Mouse (Mus musculus): ENCODE results near the gene Dysf. TPM values are rescaled to one million over a fixed set of nuclear protein-coding genes. Genes with fewer than 3 reads are reported as not detected.

Gene Dysf
- polyA plus RNA-seq, 1 experiment from 2014 or later: 13.5 TPM

DNA sequence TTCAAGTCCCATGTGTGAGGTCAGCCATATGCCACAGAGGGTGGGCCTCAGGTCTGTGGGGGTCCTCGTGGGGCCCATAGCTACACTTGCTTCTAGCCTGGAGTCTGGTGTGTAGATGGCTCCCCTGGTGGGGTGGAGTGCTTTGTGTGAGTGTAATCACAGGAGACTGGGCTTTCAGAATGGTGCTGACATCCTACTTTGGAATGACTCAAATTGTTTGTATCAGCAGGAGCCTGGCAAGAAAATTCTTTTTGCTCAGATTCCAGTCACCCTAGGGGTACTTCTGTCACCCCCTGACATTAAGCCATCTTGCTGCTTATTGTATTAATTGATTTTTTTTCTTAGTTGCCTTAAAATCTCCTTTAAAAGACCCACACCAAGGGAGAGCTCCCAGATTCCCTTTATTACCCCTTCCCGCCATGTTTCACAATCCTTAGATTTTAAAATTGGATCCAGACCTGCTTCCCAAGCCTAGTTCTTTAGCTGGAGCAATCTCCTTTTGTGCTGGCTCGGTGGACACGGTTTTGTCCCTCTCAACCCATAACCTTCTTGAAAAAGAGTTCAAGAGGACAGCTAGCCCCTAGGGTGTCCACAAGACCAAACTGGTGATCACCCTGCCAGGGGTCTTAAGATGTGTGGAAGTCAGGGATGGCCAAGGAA is 237.8 kb downstream of the Dysf start:
- Histone ChIP-seq H3K4me1 (ENCODE audit: insufficient read depth) (no peaks in the 10 kb centered on the region), H3K9ac (no peak overlapping the region), H3K4me2 (no peak overlapping the region), H3K4me3 (ENCODE audit: low read depth, low read length) (no peak overlapping the region), H3K27ac (ENCODE audit: low read depth) (no peak overlapping the region), H3K36me3 (ENCODE audit: insufficient read depth) (no peaks in the 10 kb centered on the region), H3K9me3 (ENCODE audit: low read depth, low read length) (no peaks in the 10 kb centered on the region), H3K27me3 (ENCODE audit: insufficient read depth, low read length) (no peaks in the 10 kb centered on the region)
- WGBS: 83% methylated on average over 4 of the region's 4 CpGs
- DNase-seq: no peak
- TF ChIP-seq CTCF (IDR thresholded peaks at IDR 0.05; ENCODE audit: low read depth): no peak
- ATAC-seq (ENCODE audit: insufficient read depth): no peak

DNA sequence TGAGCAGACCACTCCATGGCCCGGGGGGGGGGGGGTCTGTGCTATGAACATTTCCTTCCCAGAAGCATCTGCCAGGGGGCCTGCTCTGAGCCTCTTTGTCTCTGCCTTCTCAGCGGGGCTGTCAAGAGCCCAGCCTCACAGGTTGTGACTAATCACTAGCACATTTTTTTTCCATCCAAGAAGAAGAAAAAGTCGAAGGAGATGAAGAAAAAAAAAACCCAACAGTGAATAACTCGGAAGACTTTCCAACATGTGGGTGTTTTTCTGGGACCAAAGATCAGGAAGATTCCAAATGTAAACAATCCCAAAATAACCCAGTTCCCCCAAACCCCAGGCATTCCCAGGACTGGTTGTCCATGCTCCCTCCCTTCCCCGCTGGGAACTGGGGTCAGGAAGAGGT is 238.6 kb downstream of the Dysf start:
- Histone ChIP-seq H3K9me3 (ENCODE audit: low read depth, low read length) (no peaks in the 10 kb centered on the region), H3K4me3 (ENCODE audit: low read depth, low read length) (no peak overlapping the region), H3K27me3 (ENCODE audit: insufficient read depth, low read length) (no peaks in the 10 kb centered on the region), H3K4me2 (no peak overlapping the region), H3K4me1 (ENCODE audit: insufficient read depth) (no peaks in the 10 kb centered on the region), H3K36me3 (ENCODE audit: insufficient read depth) (no peaks in the 10 kb centered on the region), H3K27ac (ENCODE audit: low read depth) (no peak overlapping the region), H3K9ac (no peak overlapping the region)
- peak; percentile 20 for DNase-seq
- 30% methylated on average over 5 of the region's 5 CpGs for WGBS
- ATAC-seq (ENCODE audit: insufficient read depth): no peak
- no peak for TF ChIP-seq CTCF (IDR thresholded peaks at IDR 0.05; ENCODE audit: low read depth)

Other genes with a start within 250 kb of the Dysf start
- 0.21 TPM in 1 of 2 replicates, not detected in the other for gene Ankrd53, start 245.9 kb upstream of the Dysf start, polyA plus RNA-seq (2014; fragmentation: Nextera tagmentation; extraction: Ambion mirVana)
- gene Tex261, start 232.8 kb upstream of the Dysf start, polyA plus RNA-seq (2014; fragmentation: Nextera tagmentation; extraction: Ambion mirVana): 74.7 and 77.4 TPM in 2 replicates
- 46.1 and 49.3 TPM in 2 replicates for gene Nagk, start 213.6 kb upstream of the Dysf start, polyA plus RNA-seq (2014; fragmentation: Nextera tagmentation; extraction: Ambion mirVana)
- 19.3 and 19.8 TPM in 2 replicates for gene Paip2b, start 176.8 kb upstream of the Dysf start, polyA plus RNA-seq (2014; fragmentation: Nextera tagmentation; extraction: Ambion mirVana)
- 71.6 and 77.8 TPM in 2 replicates for gene Zfp638, start 141.5 kb upstream of the Dysf start, polyA plus RNA-seq (2014; fragmentation: Nextera tagmentation; extraction: Ambion mirVana)